In genomic region chr4:80712698-80713097, GRCm38 (mm10) we compare ENCODE assay signal across 22 mouse cellular contexts.
"Had no signal": no experiment of that assay in that cellular context is flagged by ENCODE, and none has a peak within 500 bp of the region (broad histone marks: within the 10 kb centered on the region; RNA-seq: fewer than 3 reads in every experiment).

No protein-coding gene starts in this region.

- H3K36me3 ChIP-seq: limb, embryonic 12.5 days; limb, embryonic 15.5 days; midbrain, embryonic 12.5 days; midbrain, embryonic 15.5 days; neural tube, embryonic 13.5 days had no signal

- H3K4me3 ChIP-seq: limb, embryonic 12.5 days; limb, embryonic 15.5 days; midbrain, embryonic 12.5 days; midbrain, embryonic 15.5 days; myocyte; neural tube, embryonic 13.5 days had no signal

- H3K27me3 ChIP-seq: limb, embryonic 12.5 days; limb, embryonic 15.5 days; midbrain, embryonic 12.5 days; midbrain, embryonic 15.5 days; neural tube, embryonic 13.5 days had no signal

- H3K9me3 ChIP-seq: limb, embryonic 12.5 days; limb, embryonic 15.5 days; midbrain, embryonic 12.5 days; midbrain, embryonic 15.5 days; neural tube, embryonic 13.5 days had no signal

- H3K4me1 ChIP-seq: limb, embryonic 12.5 days; limb, embryonic 15.5 days; midbrain, embryonic 12.5 days; midbrain, embryonic 15.5 days; neural tube, embryonic 13.5 days had no signal

- DNase-seq: kidney, adult 2 months; kidney, postnatal 36 days; left cerebral cortex, postnatal 4 days; liver, postnatal 0 days; lung, embryonic 14.5 days; retina, postnatal 1 day; right cerebral cortex, postnatal 14 days; right cerebral cortex, postnatal 4 days; thymus, adult 2 months; thymus, postnatal 14 days; thymus, postnatal 4 days had no signal

- H3K27ac ChIP-seq: kidney, postnatal 0 days; limb, embryonic 12.5 days; limb, embryonic 15.5 days; liver, embryonic 14.5 days; midbrain, embryonic 12.5 days; midbrain, embryonic 15.5 days; neural tube, embryonic 13.5 days; stomach, postnatal 0 days had no signal

- ATAC-seq: intestine, postnatal 0 days; liver, postnatal 0 days; lung, postnatal 0 days; midbrain, embryonic 15.5 days had no signal
